Mouse (Mus musculus): ENCODE measurements at regions not wholly inside any gene's neighbourhood (a gene's known extent, or its start where the extent isn't known, plus 50 kb on each side); places are given as distances from the start of the nearest gene placed in this dataset.

GRCm38 (mm10) chr3:149370517-149371227 is 380.3 kb upstream of the Adgrl2 start:
- TF ChIP-seq CTCF (IDR thresholded peaks at IDR 0.05; ENCODE audit: low read depth, low read length) (no peak), POLR2A (IDR thresholded peaks at IDR 0.05; ENCODE audit: insufficient read depth, low read length) (no peak)
